Mouse (Mus musculus) urinary bladder, adult 2 months (tissue): ENCODE results near the gene Slc13a4. TPM values are rescaled to one million over a fixed set of nuclear protein-coding genes. Genes with fewer than 3 reads are reported as not detected.
A peak's percentile ranks its signal among the peaks of the same experiment; 100 is the strongest.

ENCODE experiments used
- DNase-seq: peaks from one replicate; pipeline ENCODE4 v3.0.0; 2022; ENCODE audit warnings: low spot score
- polyA plus RNA-seq: library from polyadenylated mRNA; depleted of rRNA; stranded (reverse); fragments of >200 nt; gene quantifications from 2 replicates; pipeline ENCODE4 v1.2.3, GENCODE M21; 2012; rRNA removed

The Slc13a4 gene
- polyA plus RNA-seq, 1 experiment: 0.63 TPM

- no peak for DNase-seq
Observed at GRCm38 (mm10) chr6:35256691-35257090, 51.2 kb downstream of the Slc13a4 start.

GRCm38 (mm10) chr6:35255017-35255416, 52.9 kb downstream of the Slc13a4 start:
- DNase-seq: no peak

- no peak for DNase-seq
Observed at GRCm38 (mm10) chr6:35254136-35254904, 53.6 kb downstream of the Slc13a4 start.

GRCm38 (mm10) chr6:35253474-35253873, 54.5 kb downstream of the Slc13a4 start:
- no peak for DNase-seq

- DNase-seq: peak; percentile 84
Observed at GRCm38 (mm10) chr6:35252477-35253346, 55.2 kb downstream of the Slc13a4 start.

- no peak for DNase-seq
Observed at GRCm38 (mm10) chr6:35251807-35252476, 56.0 kb downstream of the Slc13a4 start.

GRCm38 (mm10) chr6:35245086-35245485, 62.8 kb downstream of the Slc13a4 start:
- no peak for DNase-seq

GRCm38 (mm10) chr6:35243989-35244388, 63.9 kb downstream of the Slc13a4 start:
- DNase-seq: no peak

GRCm38 (mm10) chr6:35243252-35243651, 64.7 kb downstream of the Slc13a4 start:
- DNase-seq: no peak

- no peak for DNase-seq
Observed at GRCm38 (mm10) chr6:35236108-35236785, 71.7 kb downstream of the Slc13a4 start.

- DNase-seq: no peak
Observed at GRCm38 (mm10) chr6:35229415-35229814, 78.5 kb downstream of the Slc13a4 start.

GRCm38 (mm10) chr6:35225696-35226095, 82.2 kb downstream of the Slc13a4 start:
- no peak for DNase-seq

Other genes with a start within 250 kb of the Slc13a4 start
- 16.1 and 17.4 TPM in 2 replicates for gene Cnot4, start 174.4 kb downstream of the Slc13a4 start, polyA plus RNA-seq
- gene Nup205, start 130.7 kb downstream of the Slc13a4 start, polyA plus RNA-seq: 15.8 and 19.3 TPM in 2 replicates
- gene Fam180a, start 18.0 kb upstream of the Slc13a4 start, polyA plus RNA-seq: 1.4 and 2.7 TPM in 2 replicates
- gene Mtpn, start 231.8 kb upstream of the Slc13a4 start, polyA plus RNA-seq: 67.1 and 79.6 TPM in 2 replicates